Mouse (Mus musculus) CH12F3 (cell line): Measurements from ENCODE around the gene Cip2a.

Source experiments
- in situ Hi-C: fragments of 300-500 bp; cut with MboI; formaldehyde crosslinking; loops from 2 replicates; pipeline ENCODE4 v1.14.3; 2020; ENCODE audit warnings: low sequenced_read_pairs

Cip2a gene

GRCm38 (mm10) chr16:48993559-48994342, at the start of gene Cip2a, which contains the start of gene Dzip3:
TSS of gene Cip2a (plus strand) at chr16:48994185.
TSS of gene Dzip3 (minus strand) at chr16:48994165.
- in situ Hi-C loops = no loop called here

GRCm38 (mm10) chr16:48972996-48973395, 21.0 kb upstream of the Cip2a start:
- in situ Hi-C loops = no loop called here

- in situ Hi-C loops = no loop called here
These were observed 20.4 kb upstream of the Cip2a start for GRCm38 (mm10) chr16:48973548-48973947.

GRCm38 (mm10) chr16:48979965-48980364, 14.0 kb upstream of the Cip2a start:
- in situ Hi-C loops = no loop called here

GRCm38 (mm10) chr16:48985034-48985627, 8.9 kb upstream of the Cip2a start:
- in situ Hi-C loops = no loop called here

- in situ Hi-C loops = no loop called here
These were observed 4.3 kb upstream of the Cip2a start for GRCm38 (mm10) chr16:48989700-48990099.

GRCm38 (mm10) chr16:48992437-48993230, 1.4 kb upstream of the Cip2a start:
- in situ Hi-C loops = no loop called here

GRCm38 (mm10) chr16:48993231-48993558, 790 bp upstream of the Cip2a start:
- in situ Hi-C loops = no loop called here

- in situ Hi-C loops = no loop called here
These were observed 333 bp downstream of the Cip2a start for GRCm38 (mm10) chr16:48994343-48994693.

GRCm38 (mm10) chr16:49004151-49004550, 10.2 kb downstream of the Cip2a start:
- in situ Hi-C loops = no loop called here

- in situ Hi-C loops = no loop called here
These were observed 22.8 kb downstream of the Cip2a start for GRCm38 (mm10) chr16:49016620-49017332.

GRCm38 (mm10) chr16:49035852-49036251, 41.9 kb downstream of the Cip2a start:
- in situ Hi-C loops = no loop called here

GRCm38 (mm10) chr16:49037771-49038170, 43.8 kb downstream of the Cip2a start:
- in situ Hi-C loops = no loop called here

- in situ Hi-C loops = no loop called here
These were observed 46.7 kb downstream of the Cip2a start for GRCm38 (mm10) chr16:49040554-49041221.

GRCm38 (mm10) chr16:49049214-49049613, 55.2 kb downstream of the Cip2a start:
- in situ Hi-C loops = no loop called here

- in situ Hi-C loops = no loop called here
These were observed 63.2 kb downstream of the Cip2a start, which contains the start of gene Myh15 for GRCm38 (mm10) chr16:49057186-49057585. TSS of gene Myh15 (plus strand) at chr16:49057486.
